Mouse (Mus musculus) lung, postnatal 36 days (tissue): Measurements from ENCODE around the gene Rsrp1.

ENCODE experiments used
- DNase-seq: peaks from one replicate; pipeline ENCODE4 v3.0.0; 2022; ENCODE audit warnings: mixed read lengths

Gene Rsrp1

GRCm38 (mm10) chr4:134967887-134968604, 44.7 kb downstream of the Rsrp1 start:
- no peak for DNase-seq

GRCm38 (mm10) chr4:134968605-134968976, 45.2 kb downstream of the Rsrp1 start:
- no peak for DNase-seq

GRCm38 (mm10) chr4:134975261-134975928, 52.0 kb downstream of the Rsrp1 start:
- DNase-seq = no peak

- no peak for DNase-seq
Measured at GRCm38 (mm10) chr4:134975929-134976308, 52.5 kb downstream of the Rsrp1 start.
